Mouse (Mus musculus) kidney, embryonic 14.5 days (tissue): Measurements from ENCODE around the gene Mchr1. TPM values are rescaled to one million over a fixed set of nuclear protein-coding genes. Genes with fewer than 3 reads are reported as not detected.

Experiments used
- ATAC-seq: fragments of 200-750 bp; cut with Nextera tagmentation; 2 replicates; pipeline ENCODE4 v1.8.0; 2017; ENCODE audit warnings: moderate number of reproducible peaks, mild to moderate bottlenecking, moderate TSS enrichment, moderate library complexity; ENCODE audit not compliant: low FRiP score, low TSS enrichment
- H3K27ac ChIP-seq: fragments of 300-500 bp; sonication (generic); 2 replicates; pipeline ENCODE4 v1.5.1; 2014; ENCODE audit warnings: low read depth, mild to moderate bottlenecking, low read length, moderate library complexity, mixed read lengths
- H3K27me3 ChIP-seq: fragments of 300-500 bp; sonication (generic); 2 replicates; pipeline ENCODE4 v1.6.1; 2014; ENCODE audit warnings: mild to moderate bottlenecking, low read length; ENCODE audit not compliant: control insufficient read depth, insufficient read depth
- H3K36me3 ChIP-seq: fragments of 300-500 bp; sonication (generic); 2 replicates; pipeline ENCODE4 v1.6.1; 2014; ENCODE audit warnings: low read length, mixed read lengths; ENCODE audit not compliant: control insufficient read depth, insufficient read depth
- H3K4me1 ChIP-seq: fragments of 300-500 bp; sonication (generic); 2 replicates; pipeline ENCODE4 v1.6.1; 2014; ENCODE audit warnings: low read length, mixed read lengths; ENCODE audit not compliant: control insufficient read depth, insufficient read depth
- H3K4me2 ChIP-seq: fragments of 300-500 bp; sonication (generic); replicated peaks from 2 replicates; pipeline ENCODE4 v1.6.1; 2014; ENCODE audit warnings: low read depth, mild to moderate bottlenecking, low read length
- H3K4me3 ChIP-seq: fragments of 300-500 bp; sonication (generic); 2 replicates; pipeline ENCODE4 v1.5.1; 2014; ENCODE audit warnings: mild to moderate bottlenecking, low read length
- H3K9ac ChIP-seq: fragments of 300-500 bp; sonication (generic); 2 replicates; pipeline ENCODE4 v1.6.1; 2014; ENCODE audit warnings: low read depth, mild to moderate bottlenecking, low read length, moderate library complexity
- H3K9me3 ChIP-seq: fragments of 300-500 bp; sonication (generic); 2 replicates; pipeline ENCODE4 v1.6.1; 2016; ENCODE audit warnings: low read length; ENCODE audit not compliant: control insufficient read depth
- WGBS: fragments of 180-500 bp; shearing (Covaris S2); extraction: QIAGEN DNeasy Blood & Tissue Kit; methylation state at CpG from one replicate; pipeline ENCODE4 v1.1.7; 2014; 5-methylcytosine and 5-hydroxymethylcytosine counted together
- polyA plus RNA-seq: library from polyadenylated mRNA; unstranded; fragments of >200 nt; fragmentation: Nextera tagmentation; extraction: Ambion mirVana; gene quantifications from 2 replicates; pipeline ENCODE4 v1.2.1, GENCODE M21; 2014

Gene Mchr1
- polyA plus RNA-seq, 1 experiment from 2014 or later, result 1.0 TPM

- H3K9ac ChIP-seq, result no peak overlapping the region
- H3K9me3 ChIP-seq, result peaks cover 6% of the 10 kb centered on the region; the same call in 1 of the 2 replicates
- no peaks in the 10 kb centered on the region for H3K27me3 ChIP-seq
- no peak overlapping the region for H3K27ac ChIP-seq
- no peaks in the 10 kb centered on the region for H3K36me3 ChIP-seq
- no peak overlapping the region for H3K4me3 ChIP-seq
- no peak overlapping the region for H3K4me2 ChIP-seq
- 62% methylated on average over 4 of the region's 4 CpGs for WGBS
- ATAC-seq, result no peak
- 0 out of 2 replicates have a peak, but pooled peaks cover 4% of the 10 kb centered on the region for H3K4me1 ChIP-seq
These were observed 17.4 kb downstream of the Mchr1 start for GRCm38 (mm10) chr15:81252626-81253174.

DNA sequence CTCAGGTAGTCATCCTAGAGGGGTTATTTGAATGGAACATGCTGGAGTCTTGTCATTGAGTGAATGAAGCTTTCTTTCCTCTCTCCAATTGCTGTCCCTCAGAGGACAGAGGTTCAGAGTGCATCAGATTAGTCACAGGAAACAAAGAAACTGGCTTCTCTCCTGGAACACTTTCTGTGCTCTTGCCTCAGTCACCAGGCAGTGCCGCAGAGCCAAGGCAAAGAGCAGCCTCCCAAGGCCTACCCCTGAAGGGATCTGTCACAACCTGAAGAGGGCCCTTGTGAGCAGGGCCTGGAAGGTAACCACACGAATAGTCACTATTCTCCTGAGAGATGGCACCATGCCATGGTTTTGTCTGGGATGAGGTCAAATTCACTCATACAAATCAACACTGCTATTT, 18.3 kb downstream of the Mchr1 start:
- no peak overlapping the region for H3K9ac ChIP-seq
- no peaks in the 10 kb centered on the region for H3K36me3 ChIP-seq
- H3K27me3 ChIP-seq, result no peaks in the 10 kb centered on the region
- H3K4me1 ChIP-seq, result 0 out of 2 replicates have a peak, but pooled peaks cover 2% of the 10 kb centered on the region
- 84% methylated on average over 2 of the region's 2 CpGs for WGBS
- peaks cover 6% of the 10 kb centered on the region; the same call in 1 of the 2 replicates for H3K9me3 ChIP-seq
- ATAC-seq, result no peak
- no peak overlapping the region for H3K4me2 ChIP-seq
- no peak overlapping the region for H3K27ac ChIP-seq
- H3K4me3 ChIP-seq, result no peak overlapping the region

DNA sequence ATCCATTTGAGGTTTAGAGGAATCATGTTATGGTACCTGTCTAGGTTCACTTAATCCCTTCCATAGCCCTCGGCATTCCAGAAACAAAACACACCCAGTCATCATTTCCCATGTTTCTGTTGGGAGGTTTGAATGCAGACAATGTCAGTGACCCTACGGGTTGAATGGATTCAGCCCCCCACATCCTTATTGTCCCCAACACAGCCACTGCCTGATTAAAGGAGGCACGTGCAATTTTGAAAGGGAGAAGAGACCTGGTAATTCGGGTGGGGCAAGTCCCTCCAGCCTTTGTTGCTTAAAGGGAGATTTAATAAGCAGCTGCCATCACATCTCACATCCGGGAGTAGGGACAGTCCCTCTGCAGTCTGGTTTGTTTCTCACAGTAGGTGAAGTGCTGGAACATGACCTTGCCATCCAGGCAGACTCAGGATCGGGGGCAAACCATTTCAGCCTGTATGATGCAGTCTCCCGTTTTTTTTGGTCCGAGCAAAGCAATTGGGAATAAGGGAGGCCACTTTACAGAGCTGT, 18.9 kb downstream of the Mchr1 start:
- ATAC-seq, result no peak
- Histone ChIP-seq H3K4me1 (no peaks in the 10 kb centered on the region), H3K27me3 (no peaks in the 10 kb centered on the region), H3K4me3 (no peak overlapping the region), H3K4me2 (no peak overlapping the region), H3K9ac (no peak overlapping the region), H3K36me3 (no peaks in the 10 kb centered on the region), H3K9me3 (peaks cover 6% of the 10 kb centered on the region; the same call in 1 of the 2 replicates), H3K27ac (no peak overlapping the region)
- WGBS, result 58% methylated on average over 8 of the region's 8 CpGs

- H3K27me3 ChIP-seq, result no peaks in the 10 kb centered on the region
- no peak overlapping the region for H3K4me3 ChIP-seq
- 56% methylated on average over 6 of the region's 6 CpGs for WGBS
- H3K27ac ChIP-seq, result no peak overlapping the region
- H3K9me3 ChIP-seq, result peaks cover 6% of the 10 kb centered on the region; the same call in 1 of the 2 replicates
- H3K4me1 ChIP-seq, result no peaks in the 10 kb centered on the region
- ATAC-seq, result no peak
- no peaks in the 10 kb centered on the region for H3K36me3 ChIP-seq
- no peak overlapping the region for H3K4me2 ChIP-seq
- no peak overlapping the region for H3K9ac ChIP-seq
These were observed 19.8 kb downstream of the Mchr1 start for GRCm38 (mm10) chr15:81255063-81255462.

- H3K9me3 ChIP-seq, result no peaks in the 10 kb centered on the region
- H3K4me3 ChIP-seq, result no peak overlapping the region
- H3K36me3 ChIP-seq, result no peaks in the 10 kb centered on the region
- no peaks in the 10 kb centered on the region for H3K4me1 ChIP-seq
- no peak for ATAC-seq
- H3K27ac ChIP-seq, result no peak overlapping the region
- no peak overlapping the region for H3K4me2 ChIP-seq
- no peak overlapping the region for H3K9ac ChIP-seq
- WGBS, result 60% methylated on average over 9 of the region's 9 CpGs
- no peaks in the 10 kb centered on the region for H3K27me3 ChIP-seq
These were observed 23.0 kb downstream of the Mchr1 start for GRCm38 (mm10) chr15:81258296-81258695.

DNA sequence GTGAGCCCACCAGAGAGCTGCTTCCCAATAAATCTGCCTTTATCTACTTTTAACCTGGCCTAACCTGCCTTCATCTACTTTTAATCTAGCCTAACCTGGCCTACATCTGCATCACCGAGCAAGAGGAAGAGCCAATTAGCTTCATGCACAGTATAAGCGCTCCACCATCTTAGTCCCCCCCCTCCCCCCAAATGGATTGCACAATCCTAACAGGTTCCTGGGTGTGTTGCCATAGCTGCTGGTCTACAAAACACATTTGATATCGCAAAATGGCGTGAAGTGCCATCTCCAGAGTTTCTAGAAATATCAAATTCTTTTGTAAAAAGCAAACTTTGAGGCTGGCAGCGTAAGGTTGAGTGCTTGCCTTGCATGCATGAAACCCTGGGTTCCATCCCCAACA, 24.0 kb downstream of the Mchr1 start:
- H3K9ac ChIP-seq, result no peak overlapping the region
- no peak overlapping the region for H3K4me3 ChIP-seq
- ATAC-seq, result no peak
- H3K4me2 ChIP-seq, result no peak overlapping the region
- H3K9me3 ChIP-seq, result no peaks in the 10 kb centered on the region
- no peaks in the 10 kb centered on the region for H3K4me1 ChIP-seq
- H3K27ac ChIP-seq, result no peak overlapping the region
- no peaks in the 10 kb centered on the region for H3K27me3 ChIP-seq
- WGBS, result 95% methylated on average over 5 of the region's 5 CpGs
- no peaks in the 10 kb centered on the region for H3K36me3 ChIP-seq

DNA sequence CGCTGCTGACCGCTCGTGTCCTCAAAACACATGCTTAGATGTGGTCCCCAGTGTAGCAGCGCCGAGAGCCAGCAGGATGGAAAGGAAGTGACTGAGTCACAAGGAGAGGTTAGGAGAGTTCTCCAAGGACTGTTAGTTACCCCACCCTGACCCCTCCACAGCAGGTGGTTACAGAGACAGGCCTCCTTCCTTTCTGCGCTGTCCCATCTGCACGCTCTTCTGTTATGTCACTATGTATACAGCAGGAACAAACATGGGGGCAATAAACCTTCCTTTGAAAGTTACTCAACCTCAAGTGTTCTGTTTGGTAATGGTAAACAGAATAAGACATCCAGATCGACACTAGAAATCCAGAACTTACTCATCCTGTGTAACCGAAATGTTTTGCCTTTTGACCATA, 24.9 kb downstream of the Mchr1 start:
- Histone ChIP-seq H3K4me2 (no peak overlapping the region), H3K36me3 (no peaks in the 10 kb centered on the region), H3K9me3 (no peaks in the 10 kb centered on the region), H3K4me3 (no peak overlapping the region), H3K27ac (no peak overlapping the region), H3K4me1 (no peaks in the 10 kb centered on the region), H3K27me3 (no peaks in the 10 kb centered on the region), H3K9ac (no peak overlapping the region)
- no peak for ATAC-seq
- WGBS, result 87% methylated on average over 9 of the region's 9 CpGs

GRCm38 (mm10) chr15:81264392-81265095, 29.2 kb downstream of the Mchr1 start:
- Histone ChIP-seq H3K9ac (no peak overlapping the region), H3K4me1 (no peaks in the 10 kb centered on the region), H3K27ac (no peak overlapping the region), H3K4me3 (no peak overlapping the region), H3K27me3 (no peaks in the 10 kb centered on the region), H3K36me3 (no peaks in the 10 kb centered on the region), H3K4me2 (no peak overlapping the region), H3K9me3 (0 out of 2 replicates have a peak, but pooled peaks cover 2% of the 10 kb centered on the region)
- ATAC-seq, result no peak
- WGBS, result 50% methylated on average over 16 of the region's 16 CpGs

- no peak overlapping the region for H3K27ac ChIP-seq
- H3K27me3 ChIP-seq, result no peaks in the 10 kb centered on the region
- H3K4me2 ChIP-seq, result no peak overlapping the region
- H3K9ac ChIP-seq, result no peak overlapping the region
- no peaks in the 10 kb centered on the region for H3K36me3 ChIP-seq
- WGBS, result 86% methylated on average over 2 of the region's 2 CpGs
- ATAC-seq, result no peak
- H3K4me3 ChIP-seq, result no peak overlapping the region
- 0 out of 2 replicates have a peak, but pooled peaks cover 8% of the 10 kb centered on the region for H3K4me1 ChIP-seq
- H3K9me3 ChIP-seq, result 0 out of 2 replicates have a peak, but pooled peaks cover 2% of the 10 kb centered on the region
These were observed 32.1 kb downstream of the Mchr1 start for GRCm38 (mm10) chr15:81267416-81267815.
